Mouse (Mus musculus) MEL (cell line): ENCODE results near the gene Gm20388. TPM values are rescaled to one million over a fixed set of nuclear protein-coding genes. Genes with fewer than 3 reads are reported as not detected.

Experiments used
- DNase-seq: peaks from one replicate; pipeline ENCODE4 v3.0.0; 2011; ENCODE audit warnings: low read depth, low spot score
- H3K27ac ChIP-seq: 2 replicates; pipeline ENCODE4 v1.5.1; 2012; ENCODE audit warnings: low read depth, mild to moderate bottlenecking, control low read depth, low read length, moderate library complexity; ENCODE audit not compliant: control insufficient read depth
- H3K27me3 ChIP-seq, 2 experiments: fragments of 150-350 bp in 1 of 2; sonication (generic) in 1 of 2; 2 replicates each; pipeline ENCODE4 v1.6.1; 2012; ENCODE audit warnings: low read length in 2 of 2, mild to moderate bottlenecking in 2 of 2, improper control_type of control experiment in 1 of 2, moderate library complexity in 1 of 2; ENCODE audit not compliant: insufficient read depth in 2 of 2, control insufficient read depth in 1 of 2
- H3K36me3 ChIP-seq, 2 experiments: 2 replicates each; pipeline ENCODE4 v1.6.1; 2012 to 2014; ENCODE audit warnings: low read length in 2 of 2, improper control_type of control experiment in 1 of 2, inconsistent platforms in 1 of 2, mild to moderate bottlenecking in 1 of 2; ENCODE audit not compliant: insufficient read depth in 2 of 2, control insufficient read depth in 1 of 2
- H3K4me1 ChIP-seq, 2 experiments: fragments of 150-350 bp in 1 of 2; sonication (generic) in 1 of 2; 2 replicates each; pipeline ENCODE4 v1.6.1; 2012; ENCODE audit warnings: low read length in 2 of 2, improper control_type of control experiment in 1 of 2, mild to moderate bottlenecking in 1 of 2; ENCODE audit not compliant: insufficient read depth in 2 of 2, control insufficient read depth in 1 of 2
- H3K4me3 ChIP-seq, 2 experiments: fragments of 150-350 bp in 1 of 2; sonication (generic) in 1 of 2; 2 replicates each; pipeline ENCODE4 v1.5.1; 2012; ENCODE audit warnings: low read depth in 2 of 2, low read length in 2 of 2, mild to moderate bottlenecking in 2 of 2, moderate library complexity in 2 of 2, control low read depth in 1 of 2, improper control_type of control experiment in 1 of 2; ENCODE audit not compliant: control insufficient read depth in 1 of 2, insufficient read depth in 1 of 2
- H3K79me2 ChIP-seq: 2 replicates; pipeline ENCODE4 v1.6.1; 2012; ENCODE audit warnings: mild to moderate bottlenecking, low read length, moderate library complexity; ENCODE audit not compliant: control insufficient read depth, poor library complexity, insufficient read depth
- H3K9ac ChIP-seq: 2 replicates; pipeline ENCODE4 v1.6.1; 2012; ENCODE audit warnings: low read depth, mild to moderate bottlenecking, control low read depth, low read length, moderate library complexity; ENCODE audit not compliant: control insufficient read depth, poor library complexity, severe bottlenecking
- H3K9me3 ChIP-seq: fragments of 150-350 bp; sonication (generic); replicated peaks from 2 replicates; pipeline ENCODE4 v1.6.1; 2012; ENCODE audit warnings: mild to moderate bottlenecking, low read length, improper control_type of control experiment, moderate library complexity; ENCODE audit not compliant: insufficient read depth
- CTCF ChIP-seq, 3 experiments: IDR thresholded peaks in 2 of 3; conservative IDR thresholded peaks in 1 of 3; 2 replicates each; pipeline ENCODE4 v1.5.1; 2011 to 2012; ENCODE audit warnings: low read length in 3 of 3, low read depth in 2 of 3, mild to moderate bottlenecking in 2 of 3, improper control_type of control experiment in 1 of 3, inconsistent platforms in 1 of 3, mixed read lengths in 1 of 3, moderate library complexity in 1 of 3; ENCODE audit not compliant: control insufficient read depth in 1 of 3, insufficient read depth in 1 of 3, poor library complexity in 1 of 3, severe bottlenecking in 1 of 3
- ELF1 ChIP-seq: IDR thresholded peaks from 2 replicates; pipeline ENCODE4 v1.6.1; 2014; ENCODE audit warnings: low read depth, mild to moderate bottlenecking, inconsistent platforms, low read length, improper control_type of control experiment, moderate library complexity
- EP300 ChIP-seq, 2 experiments: IDR thresholded peaks; 2 replicates each; pipeline ENCODE4 v1.6.1; 2011; ENCODE audit warnings: improper control_type of control experiment in 2 of 2, low read length in 2 of 2, low read depth in 1 of 2, mild to moderate bottlenecking in 1 of 2
- GABPA ChIP-seq: IDR thresholded peaks from 2 replicates; pipeline ENCODE4 v1.6.1; 2012; ENCODE audit warnings: low read depth, mild to moderate bottlenecking, inconsistent platforms, low read length, improper control_type of control experiment, moderate library complexity
- JUND ChIP-seq: IDR thresholded peaks from 2 replicates; pipeline ENCODE4 v1.6.1; 2011; ENCODE audit warnings: low read depth, mild to moderate bottlenecking, improper control_type of control experiment, low read length
- KAT2A ChIP-seq: conservative IDR thresholded peaks from 2 replicates; pipeline ENCODE4 v1.6.1; 2012; ENCODE audit warnings: low read depth, low read length, improper control_type of control experiment, inconsistent platforms
- MAFK ChIP-seq: IDR thresholded peaks from 2 replicates; pipeline ENCODE4 v1.6.1; 2011; ENCODE audit warnings: low read depth, mild to moderate bottlenecking, low read length, improper control_type of control experiment, borderline replicate concordance
- TAL1 ChIP-seq: IDR thresholded peaks from 2 replicates; pipeline ENCODE4 v1.6.1; 2012; ENCODE audit warnings: mild to moderate bottlenecking, inconsistent platforms, low read length, moderate library complexity, mixed read lengths
- TCF12 ChIP-seq: IDR thresholded peaks from 2 replicates; pipeline ENCODE4 v1.6.1; 2014; ENCODE audit warnings: low read depth, mild to moderate bottlenecking, inconsistent platforms, low read length, improper control_type of control experiment, moderate library complexity
- UBTF ChIP-seq: IDR thresholded peaks from 2 replicates; pipeline ENCODE4 v1.6.1; 2012; ENCODE audit warnings: low read depth, mild to moderate bottlenecking, inconsistent platforms, low read length, improper control_type of control experiment, moderate library complexity, borderline replicate concordance; ENCODE audit not compliant: insufficient read depth
- ZKSCAN1 ChIP-seq: IDR thresholded peaks from 2 replicates; pipeline ENCODE4 v1.6.1; 2012; ENCODE audit warnings: low read depth, mild to moderate bottlenecking, inconsistent platforms, low read length, improper control_type of control experiment, moderate library complexity
- ZNF384 ChIP-seq: IDR thresholded peaks from 2 replicates; pipeline ENCODE4 v1.6.1; 2012; ENCODE audit warnings: low read depth, mild to moderate bottlenecking, inconsistent platforms, low read length, improper control_type of control experiment
- polyA plus RNA-seq, 2 experiments: library from polyadenylated mRNA; stranded (reverse) in 1 of 2; unstranded in 1 of 2; fragments of >175 nt in 1 of 2; fragments of >200 nt in 1 of 2; gene quantifications; 2 replicates each; pipeline versions ENCODE4 v1.2.1 to v1.2.4; 2012; ENCODE audit warnings: low replicate concordance in 2 of 2, low read depth in 1 of 2; ENCODE audit not compliant: insufficient read length in 2 of 2, insufficient read depth in 1 of 2, missing spikeins in 1 of 2
- total RNA-seq: library from RNA; depleted of rRNA; stranded (reverse); fragments of 300-350 nt; gene quantifications from 2 replicates; pipeline ENCODE4 v1.2.3, GENCODE M21; 2012

The Gm20388 gene
- total and polyA plus RNA-seq, 3 experiments, result 11.1 to 17.8 TPM; not detected in 1

- no peaks in the 10 kb centered on the region for H3K9me3 ChIP-seq
- DNase-seq, result no peak
- no peaks in the 10 kb centered on the region for H3K79me2 ChIP-seq
- TF ChIP-seq CTCF (IDR thresholded peaks at IDR 0.05 in 2 of 3, conservative IDR thresholded peaks at IDR 0.05 in 1 of 3; ENCODE audit: control insufficient read depth in 1 of 3, insufficient read depth in 1 of 3, low read depth in 2 of 3, low read length in 3 of 3, poor library complexity in 1 of 3, severe bottlenecking in 1 of 3) (no peak), JUND (no peak)
- H3K27ac ChIP-seq, result no peak overlapping the region
- H3K4me3 ChIP-seq, result no peak overlapping the region
- no peaks in the 10 kb centered on the region for H3K36me3 ChIP-seq
- no peak overlapping the region for H3K9ac ChIP-seq
- no peaks in the 10 kb centered on the region for H3K27me3 ChIP-seq
- H3K4me1 ChIP-seq, result no peaks in the 10 kb centered on the region
Observed at GRCm38 (mm10) chr8:122604640-122605039, 2694.0 kb downstream of the Gm20388 start.

GRCm38 (mm10) chr8:122605367-122605766, 2694.7 kb downstream of the Gm20388 start:
- Histone ChIP-seq H3K79me2 (no peaks in the 10 kb centered on the region), H3K36me3 (no peaks in the 10 kb centered on the region), H3K9me3 (no peaks in the 10 kb centered on the region), H3K27ac (no peak overlapping the region), H3K9ac (no peak overlapping the region), H3K4me1 (no peaks in the 10 kb centered on the region), H3K4me3 (no peak overlapping the region)
- DNase-seq, result no peak
- TF ChIP-seq EP300 (IDR thresholded peaks at IDR 0.05; ENCODE audit: low read depth in 1 of 2, low read length in 2 of 2) (no peak), ELF1 (no peak)
- TF ChIP-seq, all 39 proteins: peak for 0
- no peaks in the 10 kb centered on the region for H3K27me3 ChIP-seq

GRCm38 (mm10) chr8:122606810-122607209, 2696.2 kb downstream of the Gm20388 start:
- Histone ChIP-seq H3K27ac (no peak overlapping the region), H3K27me3 (no peaks in the 10 kb centered on the region), H3K36me3 (no peaks in the 10 kb centered on the region), H3K79me2 (peaks cover 2% of the 10 kb centered on the region; the same call in 1 of the 2 replicates), H3K9me3 (no peaks in the 10 kb centered on the region), H3K9ac (no peak overlapping the region), H3K4me1 (no peaks in the 10 kb centered on the region), H3K4me3 (no peak overlapping the region)
- TF ChIP-seq TCF12, result no peak
- 0 out of 2 replicates have a peak, but pooled peaks have one; percentile 22 for TF ChIP-seq ZNF384
- DNase-seq, result no peak

- H3K36me3 ChIP-seq, result no peaks in the 10 kb centered on the region
- TF ChIP-seq GABPA (no peak), TAL1 (no peak), MAFK (no peak), KAT2A (no peak), UBTF (no peak), ZKSCAN1 (no peak)
- TF ChIP-seq, all 39 proteins: peak for 0
- Histone ChIP-seq H3K4me1 (peaks cover 0 to 6% of the 10 kb centered on the region in 2 experiments; a peak in 1 of 4 replicates), H3K9ac (no peak overlapping the region), H3K27me3 (no peaks in the 10 kb centered on the region), H3K9me3 (no peaks in the 10 kb centered on the region), H3K4me3 (no peak overlapping the region), H3K27ac (no peak overlapping the region), H3K79me2 (peaks cover 2% of the 10 kb centered on the region; the same call in 1 of the 2 replicates)
- DNase-seq, result no peak
Observed at GRCm38 (mm10) chr8:122610209-122610608, 2699.6 kb downstream of the Gm20388 start.
